Mouse (Mus musculus) adrenal gland, adult (tissue): ENCODE data around the gene Mcu.

Source experiments
- DNase-seq, 2 experiments: peaks; one replicate each; pipeline ENCODE4 v3.0.0; 2022 to 2023; ENCODE audit warnings: low spot score in 1 of 2; ENCODE audit not compliant: inconsistent age in 2 of 2

Gene Mcu

DNA sequence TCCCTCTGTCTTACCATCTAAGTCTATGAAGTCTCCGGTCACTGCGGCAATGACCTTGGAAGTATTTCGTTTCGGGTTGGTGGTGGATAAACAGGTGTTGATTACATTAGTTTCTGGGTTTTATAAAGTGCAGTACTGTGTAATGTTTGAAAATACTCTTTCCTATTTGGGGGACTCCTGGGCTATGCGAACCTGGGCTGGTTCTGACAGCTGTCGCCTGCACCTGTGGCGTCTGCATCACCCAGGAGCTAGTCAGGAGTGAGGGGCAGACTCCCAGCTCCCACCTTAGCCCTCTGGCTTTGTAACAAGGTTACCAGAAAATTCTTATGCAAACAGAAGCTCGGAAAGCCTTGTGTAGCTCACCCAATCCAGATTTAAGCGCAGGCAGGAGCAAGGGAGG, 114.7 kb downstream of the Mcu start:
- DNase-seq, result no peak

DNA sequence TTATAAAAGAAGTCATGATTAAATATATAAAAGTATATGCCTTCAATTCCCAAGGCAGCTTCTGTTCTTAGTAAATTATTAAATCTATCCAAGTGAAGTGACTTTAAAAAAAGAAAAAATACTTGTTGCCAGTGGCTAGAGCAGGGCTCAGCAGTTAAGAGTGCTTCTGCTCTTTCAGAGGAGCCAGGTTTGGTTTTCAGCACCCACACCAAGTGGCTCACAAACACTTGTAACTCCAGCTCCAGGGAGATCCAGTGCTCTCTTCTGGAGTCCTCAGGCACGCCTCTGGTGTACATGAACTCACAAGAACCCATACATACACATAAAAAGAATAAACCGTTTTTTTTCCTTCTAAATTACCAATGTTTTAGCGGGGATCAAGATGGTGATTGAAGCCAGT, 116.3 kb downstream of the Mcu start:
- no peak for DNase-seq

DNA sequence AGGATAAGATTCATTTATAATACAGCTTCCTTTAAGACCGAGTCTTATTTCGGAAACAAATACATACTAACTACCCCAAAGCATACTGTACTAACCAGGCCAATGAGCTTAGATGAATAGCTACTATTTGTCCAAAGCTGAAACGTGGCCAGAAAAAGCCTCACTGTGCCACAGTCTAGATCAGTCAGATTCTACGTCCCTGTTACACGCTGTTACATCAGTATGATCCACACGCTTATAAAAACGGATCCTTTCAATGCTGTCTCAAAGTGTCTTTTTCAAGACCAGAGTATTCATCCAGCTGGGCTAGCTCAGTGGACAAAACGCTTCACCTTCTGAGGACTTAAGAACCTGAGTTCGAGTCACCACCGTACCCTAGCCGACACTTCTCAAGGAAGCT, 119.5 kb downstream of the Mcu start:
- DNase-seq, result no peak

DNA sequence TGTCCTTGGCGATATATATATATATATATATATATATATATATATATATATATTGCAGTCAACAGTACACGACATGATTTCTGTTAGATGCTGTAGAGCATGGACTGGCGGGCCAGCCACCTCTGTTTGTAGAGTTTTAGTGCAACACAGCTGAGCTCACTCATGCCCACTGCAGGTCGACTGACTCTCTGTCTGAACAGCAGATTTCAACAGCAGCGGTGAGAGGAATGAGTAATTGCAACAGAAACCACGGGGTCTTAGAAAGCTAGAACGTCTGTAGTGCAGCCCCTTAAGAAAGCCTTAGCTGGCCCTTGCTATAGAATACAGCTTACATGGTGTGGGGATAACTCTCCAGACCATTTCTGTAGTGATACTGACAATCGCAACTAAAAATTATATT, 121.6 kb downstream of the Mcu start:
- no peak for DNase-seq

DNA sequence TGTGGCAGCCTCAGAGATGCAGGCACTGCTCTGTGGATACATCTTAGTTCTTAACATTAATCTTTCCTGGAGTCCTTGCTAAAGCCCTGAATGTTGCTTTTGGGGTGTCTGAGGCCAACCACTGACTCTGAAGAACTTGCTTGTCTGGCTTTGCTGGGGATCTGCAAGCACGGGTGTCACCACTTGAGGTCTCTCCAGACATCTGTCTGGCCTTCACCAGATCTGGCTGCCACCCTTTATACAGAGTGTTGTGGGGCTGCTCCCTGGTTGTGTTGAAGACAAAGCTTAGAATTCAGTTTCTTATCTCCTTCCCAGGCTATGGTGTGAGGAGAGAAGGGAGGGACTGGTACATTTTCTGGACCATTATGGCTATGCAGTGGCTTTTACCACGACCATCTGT, 122.4 kb downstream of the Mcu start:
- peak; percentile 40 to 71 for DNase-seq

DNA sequence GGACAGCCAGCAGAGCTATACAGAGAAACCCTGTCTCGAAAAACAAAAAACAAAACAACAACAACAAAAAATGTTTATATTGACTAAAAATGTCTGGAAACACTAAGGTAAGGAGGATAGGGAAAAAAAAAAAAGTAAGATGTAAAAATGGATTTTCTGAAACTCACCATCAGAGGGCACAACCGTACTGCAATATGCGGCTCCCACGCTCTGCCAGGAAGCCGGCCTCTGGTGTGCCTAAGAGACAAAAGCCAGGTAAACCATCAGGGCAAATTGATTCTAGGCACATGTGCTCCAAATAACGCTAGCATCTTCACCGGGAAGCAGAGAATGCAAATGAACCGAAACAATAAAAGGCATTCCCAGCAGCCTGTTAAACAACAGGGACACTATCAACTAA, 125.6 kb downstream of the Mcu start:
- peak in 1 of 2 experiments; percentile 50 for DNase-seq

DNA sequence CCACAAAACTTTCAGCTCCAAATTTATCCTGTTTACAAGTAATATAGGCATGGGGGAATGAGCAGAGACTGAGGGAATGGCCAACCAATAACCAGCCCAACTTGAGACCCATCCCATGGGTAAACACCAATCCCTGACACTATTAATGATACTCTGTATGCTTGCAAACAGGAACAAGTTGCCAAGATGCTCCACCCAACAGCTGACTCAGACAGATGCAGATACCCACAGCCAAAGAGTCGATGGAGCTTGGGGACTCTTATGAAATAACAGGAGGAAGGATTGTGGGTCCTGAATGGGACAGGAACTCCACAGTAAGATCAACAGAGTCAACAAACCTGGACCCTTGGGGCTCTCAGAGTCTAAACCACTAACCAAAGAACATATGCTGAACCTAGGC, 127.1 kb downstream of the Mcu start:
- no peak for DNase-seq

DNA sequence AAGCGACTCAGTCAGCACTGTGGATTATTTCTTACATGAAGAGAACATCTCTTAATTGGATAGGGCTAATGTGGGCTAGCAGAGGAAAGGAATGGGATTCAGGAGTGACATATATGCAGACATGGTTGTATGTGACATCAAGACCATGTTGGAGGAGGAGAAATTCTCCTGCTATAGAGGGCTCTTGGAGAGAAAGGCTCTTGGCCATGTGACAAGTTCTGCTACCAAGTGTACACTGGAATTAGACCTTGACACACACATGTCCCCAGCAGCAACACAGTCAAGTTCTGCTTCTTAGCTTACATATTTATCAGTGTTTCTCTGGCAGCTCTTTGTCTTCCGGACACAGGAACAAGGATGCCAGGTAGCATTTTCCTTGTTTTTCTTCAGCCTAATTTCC, 129.1 kb downstream of the Mcu start:
- peak in 1 of 2 experiments; percentile 51 for DNase-seq

DNA sequence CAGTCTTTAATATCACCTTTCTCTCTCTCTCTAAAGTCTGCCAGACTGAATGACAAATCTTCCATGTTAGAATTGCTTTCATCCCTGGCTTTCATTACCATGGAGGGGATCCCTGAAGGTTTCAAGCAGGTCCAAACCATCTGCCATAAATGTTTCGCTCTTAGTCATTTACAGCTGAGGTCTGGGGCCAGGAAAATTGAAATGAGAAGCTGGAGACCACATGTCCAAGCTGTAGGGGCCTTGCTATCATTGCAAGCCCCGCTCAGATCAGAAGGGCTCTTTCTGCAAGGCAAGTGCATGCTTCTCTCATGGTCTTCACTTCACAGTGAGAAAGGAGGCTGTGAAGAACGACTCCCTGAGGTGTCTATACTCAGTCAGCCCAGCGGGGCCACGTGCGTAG, 132.2 kb downstream of the Mcu start:
- DNase-seq, result no peak

DNA sequence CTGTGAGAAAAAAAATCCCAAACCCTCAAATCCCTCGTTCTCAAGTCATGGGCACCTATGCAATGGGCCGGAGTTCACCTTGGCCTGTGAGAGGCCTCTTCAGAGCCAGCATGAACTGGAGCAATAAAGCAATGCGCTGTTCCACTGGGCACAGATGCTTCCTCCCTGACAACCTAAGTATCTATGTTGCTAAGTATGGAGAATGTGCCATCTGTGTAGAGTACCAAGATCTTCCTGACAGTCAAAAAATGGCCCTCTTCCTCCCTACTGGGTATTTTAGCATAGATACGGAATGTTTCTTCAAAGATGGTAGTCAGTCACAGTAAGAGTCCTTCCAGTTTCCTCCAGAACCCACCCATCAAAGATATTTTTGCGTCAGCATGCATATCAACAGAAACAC, 135.1 kb downstream of the Mcu start:
- no peak for DNase-seq

DNA sequence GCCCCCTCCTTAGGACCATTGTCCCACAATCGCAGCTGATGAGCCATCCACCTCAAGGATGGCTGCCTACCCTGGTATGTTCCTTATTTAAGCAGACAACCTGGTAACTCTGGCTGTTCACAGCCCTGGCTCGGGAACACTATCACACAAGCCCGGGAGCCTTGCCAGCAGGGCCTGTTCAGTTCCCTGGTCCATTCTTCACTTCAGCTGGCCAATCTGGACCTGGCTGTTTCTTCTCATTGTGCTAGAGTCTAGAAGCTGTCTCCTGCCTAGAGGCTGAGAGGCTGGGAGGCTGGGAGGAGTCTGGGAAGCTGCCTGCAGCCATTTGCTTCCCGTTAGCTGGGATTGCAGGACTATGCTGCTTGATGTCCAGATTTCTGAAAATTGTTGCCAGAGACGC, 146.0 kb downstream of the Mcu start:
- no peak for DNase-seq

DNA sequence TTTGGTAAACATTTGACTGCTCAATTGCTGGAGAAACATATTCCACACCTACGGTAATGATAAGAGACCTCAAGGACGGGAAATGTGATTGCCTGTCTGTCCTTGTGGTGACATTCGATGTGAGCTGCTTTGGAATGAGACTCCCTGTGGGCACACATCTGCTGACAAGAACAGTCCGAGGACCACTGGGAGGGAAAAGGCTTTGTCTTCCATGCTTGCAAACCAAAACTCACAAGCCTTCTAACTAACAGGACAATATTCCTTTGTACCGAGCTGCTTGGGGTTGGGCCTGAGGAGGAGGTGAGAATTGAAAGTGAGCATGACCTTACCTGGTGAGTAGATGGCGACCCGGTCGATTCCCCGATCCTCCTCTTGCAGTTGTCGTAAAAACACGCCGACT, 149.2 kb downstream of the Mcu start:
- no peak for DNase-seq

DNA sequence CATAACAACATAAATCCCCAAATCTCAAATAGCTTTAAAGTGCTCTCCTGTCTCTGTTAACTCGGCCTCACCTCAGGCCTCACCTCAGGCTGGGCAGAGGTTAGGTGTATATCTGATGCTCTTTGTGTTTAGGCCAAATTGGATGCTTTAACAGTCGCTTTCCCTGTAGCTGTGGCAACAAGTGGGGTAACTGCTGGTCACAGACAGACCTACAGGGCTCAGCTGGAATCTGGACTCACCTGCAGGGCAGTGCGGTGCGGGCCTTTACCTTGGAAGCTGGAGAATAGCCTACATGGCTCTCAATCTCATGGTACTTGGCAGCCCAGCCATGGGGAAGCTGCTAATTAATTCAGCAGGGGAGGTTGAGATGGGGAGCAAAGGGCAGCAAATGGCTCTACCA, 149.9 kb downstream of the Mcu start:
- DNase-seq, result no peak

DNA sequence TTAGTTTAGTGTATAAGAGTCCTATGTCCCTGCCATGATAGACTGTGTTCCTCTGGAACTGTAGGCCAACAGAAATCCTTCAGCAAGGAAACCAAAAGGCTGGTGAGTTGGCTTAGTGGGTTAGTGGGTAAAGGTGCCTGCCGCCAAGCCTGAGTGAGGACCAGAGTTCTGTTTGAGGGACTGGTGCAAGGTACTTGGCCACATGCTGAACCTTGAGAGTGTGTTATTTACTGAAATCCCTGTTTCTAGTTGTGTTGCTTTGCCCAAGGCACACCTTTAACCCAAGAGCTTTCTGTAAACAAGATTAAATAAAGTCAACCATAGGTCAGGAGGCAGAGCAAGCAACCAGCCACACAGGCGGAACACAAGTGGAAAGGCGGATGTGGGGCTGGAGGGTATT, 150.9 kb downstream of the Mcu start:
- DNase-seq, result no peak

DNA sequence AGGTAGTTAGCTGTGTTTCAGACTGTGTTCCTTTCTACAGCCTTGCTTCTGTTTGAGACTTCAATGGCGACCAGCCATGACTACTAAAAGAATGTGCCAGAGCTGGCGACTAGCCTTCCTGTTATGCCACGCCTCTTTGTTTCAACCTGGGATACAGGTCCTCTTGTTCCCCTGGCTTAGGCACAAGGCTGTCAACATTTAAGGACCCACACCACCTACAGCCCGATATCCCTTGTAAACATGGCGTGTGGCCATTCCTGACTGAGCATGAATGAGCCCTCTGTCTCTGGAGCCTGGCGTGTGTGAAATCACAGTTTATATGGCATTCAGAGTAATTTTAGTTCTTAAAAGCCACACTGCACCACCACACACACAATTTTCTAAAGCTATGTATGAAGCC, 154.2 kb downstream of the Mcu start:
- no peak for DNase-seq

DNA sequence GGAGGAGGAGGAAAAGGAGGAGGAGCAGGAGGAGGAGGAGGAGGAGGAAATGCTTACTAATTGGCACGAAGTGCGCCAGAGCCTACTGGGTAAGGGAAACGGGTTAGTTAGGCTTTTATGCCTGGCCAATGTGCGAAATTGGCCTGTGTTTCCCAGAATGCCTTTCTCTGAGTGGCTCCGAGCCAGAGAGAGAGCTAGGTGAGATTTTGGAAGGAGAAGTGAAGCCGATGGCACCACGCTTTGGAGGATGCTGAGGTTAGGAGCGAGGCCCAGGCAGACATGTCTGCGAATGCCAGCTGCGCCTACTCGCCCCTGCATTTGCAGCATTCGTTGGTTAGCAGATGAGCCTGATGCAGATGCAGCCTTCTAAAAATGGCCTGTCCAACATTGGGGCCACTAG, 156.7 kb downstream of the Mcu start:
- peak in 1 of 2 experiments; percentile 14 for DNase-seq

DNA sequence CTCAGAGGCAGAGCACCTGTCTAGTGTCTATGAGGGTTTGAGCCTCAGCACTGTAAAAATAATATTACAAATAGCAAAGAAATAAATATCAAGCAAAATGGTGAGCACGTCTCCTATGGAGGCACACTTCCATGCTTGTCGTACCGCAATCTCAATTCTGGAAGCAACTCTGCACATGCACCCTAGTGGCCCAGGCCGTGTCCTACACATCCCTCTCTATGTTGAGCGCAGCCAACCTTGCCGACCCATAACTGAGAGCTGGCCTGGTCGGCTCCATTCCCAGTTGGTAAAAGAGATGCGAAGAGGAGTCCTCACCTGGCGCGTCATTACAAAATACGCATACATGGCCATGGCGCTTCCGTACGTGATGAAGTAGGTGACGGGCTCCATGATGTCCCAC, 161.9 kb downstream of the Mcu start:
- DNase-seq, result no peak

DNA sequence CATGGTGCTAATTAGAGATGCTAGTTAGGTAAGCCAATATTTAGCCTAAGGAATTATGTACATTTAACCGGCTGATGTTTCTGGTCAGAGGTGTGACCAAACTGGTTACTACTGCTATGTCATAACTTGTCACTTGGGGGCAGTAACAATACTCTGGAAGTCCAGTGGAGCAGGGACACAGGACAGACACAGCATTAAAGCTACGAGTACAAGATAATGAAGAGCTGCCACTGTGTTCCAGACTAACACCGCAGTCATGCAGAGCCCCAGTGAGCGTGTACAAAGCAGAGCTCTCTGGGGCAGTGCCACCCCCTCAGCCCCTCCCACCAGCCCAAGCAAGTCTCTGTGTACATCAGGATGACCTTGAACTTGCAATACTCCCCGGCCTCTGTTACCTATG, 164.7 kb downstream of the Mcu start:
- DNase-seq, result peak; percentile 13 to 70

DNA sequence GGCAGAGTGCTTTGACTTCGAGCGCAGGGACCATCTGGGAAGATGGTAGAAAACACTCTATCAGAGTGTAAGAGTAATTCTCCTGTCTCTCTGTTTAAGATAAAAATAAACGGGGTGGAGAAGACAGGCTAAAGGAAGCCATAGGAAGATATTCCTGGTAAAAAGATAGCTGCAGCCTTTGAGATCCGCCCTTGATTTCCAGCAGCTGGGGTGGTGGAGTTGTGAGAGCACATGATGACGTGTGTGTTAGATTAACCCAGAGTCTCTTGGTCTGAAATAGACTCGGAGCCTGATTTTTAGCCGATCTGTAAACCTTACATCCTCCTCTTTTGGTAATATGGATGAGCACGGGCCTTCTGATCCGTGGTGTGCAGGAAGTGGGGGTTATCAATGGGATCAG, 168.9 kb downstream of the Mcu start:
- DNase-seq, result no peak

DNA sequence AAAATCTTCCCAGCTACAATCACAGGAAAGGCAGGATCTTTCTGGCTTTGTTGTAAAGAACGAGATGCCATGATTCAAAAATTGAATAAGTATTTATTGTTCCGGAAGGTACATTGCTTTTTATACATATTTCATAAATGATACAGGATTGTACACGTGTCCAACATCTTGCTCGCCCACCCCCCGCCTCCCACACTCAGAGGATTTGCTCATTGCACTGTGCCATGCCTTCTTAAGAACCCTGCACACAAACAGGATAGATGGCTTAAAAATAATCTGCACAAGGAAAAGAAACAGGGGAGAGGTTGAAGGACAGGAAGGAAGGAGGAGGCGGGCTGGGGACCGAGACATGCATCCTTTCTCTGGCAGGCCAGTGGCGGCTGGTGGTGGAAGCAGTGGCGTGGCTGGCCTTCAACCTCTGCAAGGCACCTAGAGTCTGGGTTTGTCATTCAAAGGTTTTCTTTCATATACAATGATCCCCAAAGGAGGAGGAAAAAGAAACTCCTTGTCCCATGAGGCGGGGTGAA, 169.5 kb downstream of the Mcu start:
- DNase-seq, result peak in 1 of 2 experiments; percentile 42

DNA sequence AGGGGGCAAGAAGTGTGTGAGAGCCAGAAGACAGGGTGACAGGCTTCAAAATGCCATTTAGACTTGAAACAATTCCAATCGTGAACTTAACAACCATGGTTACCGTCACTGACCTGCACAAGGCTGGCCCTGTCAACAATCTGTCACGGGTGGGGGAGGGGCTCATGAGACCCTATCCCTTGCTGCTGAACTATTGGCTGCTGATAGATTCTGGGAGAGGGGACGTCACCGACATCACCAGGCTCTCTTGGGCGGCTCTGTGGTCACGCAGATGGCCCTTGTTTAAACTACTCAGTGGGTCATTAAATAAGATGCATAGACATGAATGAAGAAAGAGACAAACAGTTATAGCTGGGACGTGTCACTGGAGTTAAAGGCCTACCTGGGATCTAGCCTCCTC, 171.9 kb downstream of the Mcu start:
- no peak for DNase-seq

DNA sequence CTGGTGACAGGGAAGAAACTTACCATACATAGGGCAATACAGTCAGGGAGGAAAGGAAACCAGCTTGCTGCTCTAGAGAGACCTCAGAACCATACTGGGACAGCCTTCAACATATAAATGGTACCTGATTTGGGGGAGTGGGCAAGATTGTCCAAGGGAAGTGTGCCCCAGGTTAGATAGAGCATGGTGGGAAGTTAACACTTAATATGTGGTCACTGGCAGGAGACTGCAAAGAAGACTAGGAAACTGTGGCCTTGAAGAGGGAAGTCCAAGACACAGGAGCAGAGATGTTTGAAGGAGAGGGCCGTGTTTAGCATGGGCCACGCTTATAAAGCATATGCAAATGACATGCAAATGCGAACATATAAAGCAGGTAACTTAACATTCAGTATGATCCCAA, 172.4 kb downstream of the Mcu start:
- DNase-seq, result no peak

DNA sequence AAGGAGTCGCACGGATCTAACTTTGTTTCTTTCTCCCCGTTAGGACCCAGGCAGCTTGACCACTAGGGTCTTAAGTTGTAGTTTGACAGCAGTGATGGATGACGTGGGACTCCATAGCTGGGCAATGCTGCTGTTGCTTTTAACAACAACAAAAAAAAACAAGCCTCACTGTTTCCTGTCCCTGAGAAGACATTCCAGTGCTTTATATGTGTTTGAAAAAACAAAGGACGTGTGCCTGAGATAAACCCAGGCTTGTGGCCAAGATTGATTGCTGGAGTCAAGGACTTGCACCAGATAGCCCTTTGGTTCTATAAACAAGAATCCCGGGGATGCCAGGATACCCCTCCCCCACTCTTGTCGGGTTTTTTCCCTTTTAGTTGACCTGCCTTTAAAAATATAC, 173.3 kb downstream of the Mcu start:
- peak; percentile 59 to 82 for DNase-seq

DNA sequence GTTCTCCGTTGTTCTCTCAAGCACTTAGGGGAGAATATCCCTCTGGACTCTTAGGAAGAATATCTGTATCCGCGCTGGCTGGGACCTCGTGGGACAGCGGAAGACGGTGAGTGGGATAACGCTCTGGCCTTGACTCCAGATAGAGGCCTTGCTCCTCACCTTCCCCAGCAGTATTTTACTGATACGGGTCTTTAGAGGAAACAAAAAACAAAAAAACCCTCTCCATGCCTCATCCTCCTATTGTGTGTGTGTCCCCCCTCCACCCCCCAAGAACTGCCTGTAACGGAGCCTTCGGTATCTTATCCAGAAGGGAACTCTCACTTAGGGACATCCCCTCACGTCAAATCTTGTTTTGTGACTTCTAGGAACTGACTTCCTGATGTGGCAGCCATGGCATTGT, 174.8 kb downstream of the Mcu start, which contains the start of gene Oit3:
Oit3 (minus strand) TSS at position 44 of the 400 bp plus-strand sequence.
- DNase-seq, result peak in 1 of 2 experiments; percentile 29
